ENCODE assay signal across 26 mouse cellular contexts in the genomic region with DNA sequence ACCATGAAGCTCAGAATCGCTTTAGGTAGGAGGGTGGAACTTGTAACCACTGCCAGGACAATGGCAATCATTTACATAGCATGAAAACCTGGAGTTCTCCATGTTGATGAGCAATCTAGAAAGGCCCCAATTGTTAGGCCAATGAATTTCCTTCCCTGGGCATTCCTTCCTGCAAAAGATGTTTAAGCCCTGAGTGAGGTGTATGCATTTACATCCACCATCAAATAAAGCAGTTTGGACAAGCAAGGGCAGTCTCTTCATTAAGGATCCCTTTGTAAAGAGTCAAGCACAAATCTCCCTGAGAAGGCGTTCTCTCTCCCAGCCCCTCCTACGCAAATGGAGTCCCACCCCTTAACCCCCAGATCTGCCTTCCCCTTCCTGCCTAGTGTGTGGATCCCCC. TPM values are rescaled to one million over a fixed set of nuclear protein-coding genes. Genes with fewer than 3 reads are reported as not detected.
"Had no signal": no experiment of that assay in that cellular context is flagged by ENCODE, and none has a peak within 500 bp of the region (broad histone marks: within the 10 kb centered on the region; RNA-seq: fewer than 3 reads in every experiment).

No protein-coding gene starts in this region.

- H3K4me1 ChIP-seq: liver, embryonic 15.5 days; lung, embryonic 15.5 days; megakaryocyte, embryonic 14.5 days; midbrain, embryonic 12.5 days; neural tube, embryonic 13.5 days; neural tube, embryonic 15.5 days; stomach, embryonic 15.5 days had no signal

- H3K27ac ChIP-seq: liver, embryonic 15.5 days; lung, embryonic 15.5 days; macrophage; midbrain, embryonic 12.5 days; neural tube, embryonic 13.5 days; neural tube, embryonic 15.5 days; stomach, embryonic 15.5 days; stomach, postnatal 0 days had no signal

- H3K9ac ChIP-seq: liver, embryonic 15.5 days; liver, postnatal 0 days; lung, embryonic 15.5 days; midbrain, embryonic 12.5 days; neural tube, embryonic 13.5 days; neural tube, embryonic 15.5 days; stomach, embryonic 15.5 days had no signal

- H3K9me3 ChIP-seq: liver, embryonic 15.5 days; lung, embryonic 15.5 days; midbrain, embryonic 12.5 days; neural tube, embryonic 13.5 days; neural tube, embryonic 15.5 days; stomach, embryonic 15.5 days had no signal

- H3K27me3 ChIP-seq: liver, embryonic 15.5 days; lung, embryonic 15.5 days; megakaryocyte, embryonic 14.5 days; midbrain, embryonic 12.5 days; neural tube, embryonic 13.5 days; neural tube, embryonic 15.5 days; stomach, embryonic 15.5 days had no signal

- DNase-seq: liver, postnatal 0 days; lung, adult 2 months; lung, postnatal 14 days; lung, postnatal 36 days; midbrain, embryonic 14.5 days; retina, postnatal 1 day; right cerebral cortex, adult 18-20 months; right cerebral cortex, postnatal 14 days; thymus, adult 2 months; thymus, postnatal 25 days had no signal

- ATAC-seq: liver, postnatal 0 days; lung, postnatal 0 days; midbrain, embryonic 16.5 days had no signal

- H3K36me3 ChIP-seq: liver, embryonic 15.5 days; lung, embryonic 15.5 days; midbrain, embryonic 12.5 days; neural tube, embryonic 13.5 days; neural tube, embryonic 15.5 days; stomach, embryonic 15.5 days had no signal

- H3K4me3 ChIP-seq: liver, embryonic 15.5 days; lung, embryonic 15.5 days; megakaryocyte, embryonic 14.5 days; midbrain, embryonic 12.5 days; myocyte; neural tube, embryonic 13.5 days; neural tube, embryonic 15.5 days; stomach, embryonic 15.5 days had no signal

- H3K4me2 ChIP-seq: liver, embryonic 15.5 days; lung, embryonic 15.5 days; midbrain, embryonic 12.5 days; neural tube, embryonic 13.5 days; neural tube, embryonic 15.5 days; stomach, embryonic 15.5 days had no signal

RNA-seq across cellular contexts. Expression of a gene that starts 46.0 kb away (rescaled TPM):
- total RNA-seq: megakaryocyte progenitor cell, adult 5-6 weeks had no signal
- polyA plus RNA-seq: liver, postnatal 0 days; lung, adult 2 months; lung, postnatal 0 days; macrophage; midbrain, embryonic 12.5 days; neural tube, embryonic 11.5 days; spleen, adult 2 months; stomach, postnatal 0 days; testis, adult 2 months; thymus, adult 2 months had no signal

RNA-seq across cellular contexts. Expression of a gene that starts 53.1 kb away (rescaled TPM):
- total RNA-seq: megakaryocyte progenitor cell, adult 5-6 weeks had no signal
- polyA plus RNA-seq: liver, embryonic 15.5 days; liver, postnatal 0 days; lung, adult 2 months; lung, embryonic 15.5 days; lung, postnatal 0 days; macrophage; midbrain, embryonic 14.5 days; midbrain, embryonic 16.5 days; myocyte; neural tube, embryonic 11.5 days; neural tube, embryonic 13.5 days; neural tube, embryonic 15.5 days; spleen, adult 2 months; stomach, embryonic 15.5 days; stomach, postnatal 0 days; thymus, adult 2 months had no signal
